Mouse (Mus musculus): Measurements from ENCODE around the gene Cnpy1. TPM values are rescaled to one million over a fixed set of nuclear protein-coding genes. Genes with fewer than 3 reads are reported as not detected.

The Cnpy1 gene
- total and polyA plus RNA-seq, 3 experiments: not detected

GRCm38 (mm10) chr5:28163926-28164325, 81.7 kb downstream of the Cnpy1 start:
- no peak for TF ChIP-seq POLR2A (IDR thresholded peaks at IDR 0.05; ENCODE audit: insufficient read depth, low read depth, low read length)
- no peaks in the 10 kb centered on the region for H3K36me3 ChIP-seq (ENCODE audit: control insufficient read depth, insufficient read depth, low read length)
- H3K27ac ChIP-seq: no peak overlapping the region
- peaks cover 41% of the 10 kb centered on the region for H3K27me3 ChIP-seq (ENCODE audit: control insufficient read depth, insufficient read depth, low read length)
- no peaks in the 10 kb centered on the region; the same call in 1 of the 2 replicates for H3K4me1 ChIP-seq (ENCODE audit: control insufficient read depth, insufficient read depth, low read length)
- no peak overlapping the region for H3K9ac ChIP-seq (ENCODE audit: low read depth, low read length)
- H3K79me2 ChIP-seq (replicated peaks; ENCODE audit: control insufficient read depth, insufficient read depth, low read length): no peaks in the 10 kb centered on the region
- 27% methylated on average over 1 of the region's 1 CpGs for WGBS
- no peak for DNase-seq
- intact Hi-C loops (cut with DNase I): no loop called here
- no peak overlapping the region for H3K4me3 ChIP-seq

GRCm38 (mm10) chr5:28161938-28162402, 83.6 kb downstream of the Cnpy1 start:
- Histone ChIP-seq H3K27ac (no peak overlapping the region), H3K27me3 (ENCODE audit: control insufficient read depth, insufficient read depth, low read length) (peaks cover 38% of the 10 kb centered on the region), H3K9ac (ENCODE audit: low read depth, low read length) (no peak overlapping the region), H3K4me1 (ENCODE audit: control insufficient read depth, insufficient read depth, low read length) (no peaks in the 10 kb centered on the region; the same call in 1 of the 2 replicates), H3K79me2 (replicated peaks; ENCODE audit: control insufficient read depth, insufficient read depth, low read length) (no peaks in the 10 kb centered on the region), H3K36me3 (ENCODE audit: control insufficient read depth, insufficient read depth, low read length) (no peaks in the 10 kb centered on the region), H3K4me3 (no peak overlapping the region)
- intact Hi-C loops (cut with DNase I): no loop called here
- DNase-seq: no peak
- 2% methylated on average over 24 of the region's 24 CpGs for WGBS
- no peak for TF ChIP-seq EP300 (IDR thresholded peaks at IDR 0.05; ENCODE audit: insufficient read depth, low read depth, low read length)
- TF ChIP-seq POLR2A (IDR thresholded peaks at IDR 0.05; ENCODE audit: insufficient read depth, low read depth, low read length): no peak
- no peak for TF ChIP-seq CTCF (IDR thresholded peaks at IDR 0.05)

- H3K36me3 ChIP-seq (ENCODE audit: control insufficient read depth, insufficient read depth, low read length): no peaks in the 10 kb centered on the region
- no peak overlapping the region for H3K9ac ChIP-seq (ENCODE audit: low read depth, low read length)
- whole genome bisulfite sequencing: 5% methylated on average over 20 of the region's 20 CpGs
- intact Hi-C loops (cut with DNase I): no loop called here
- H3K27ac ChIP-seq: no peak overlapping the region
- no peaks in the 10 kb centered on the region for H3K79me2 ChIP-seq (replicated peaks; ENCODE audit: control insufficient read depth, insufficient read depth, low read length)
- TF ChIP-seq POLR2A (IDR thresholded peaks at IDR 0.05; ENCODE audit: insufficient read depth, low read depth, low read length) (no peak), EP300 (IDR thresholded peaks at IDR 0.05; ENCODE audit: insufficient read depth, low read depth, low read length) (no peak), CTCF (IDR thresholded peaks at IDR 0.05) (no peak)
- H3K4me1 ChIP-seq (ENCODE audit: control insufficient read depth, insufficient read depth, low read length): no peaks in the 10 kb centered on the region; the same call in 1 of the 2 replicates
- H3K27me3 ChIP-seq (ENCODE audit: control insufficient read depth, insufficient read depth, low read length): peaks cover 37% of the 10 kb centered on the region
- H3K4me3 ChIP-seq: no peak overlapping the region
- no peak for DNase-seq
These were observed 84.1 kb downstream of the Cnpy1 start for GRCm38 (mm10) chr5:28161383-28161937.

GRCm38 (mm10) chr5:28159891-28160470, 85.6 kb downstream of the Cnpy1 start:
- H3K36me3 ChIP-seq (ENCODE audit: control insufficient read depth, insufficient read depth, low read length): no peaks in the 10 kb centered on the region
- intact Hi-C loops (cut with DNase I): loop anchor here (5.0 kb wide), 1 partner anchor 43 kb away; no protein-coding TSS in a partner anchor
- peaks cover 32% of the 10 kb centered on the region for H3K27me3 ChIP-seq (ENCODE audit: control insufficient read depth, insufficient read depth, low read length)
- H3K4me3 ChIP-seq: no peak overlapping the region
- no peak overlapping the region for H3K9ac ChIP-seq (ENCODE audit: low read depth, low read length)
- no peak overlapping the region for H3K27ac ChIP-seq
- 16% methylated on average over 8 of the region's 8 CpGs for WGBS
- no peaks in the 10 kb centered on the region for H3K79me2 ChIP-seq (replicated peaks; ENCODE audit: control insufficient read depth, insufficient read depth, low read length)
- TF ChIP-seq CTCF (IDR thresholded peaks at IDR 0.05): no peak
- TF ChIP-seq EP300 (IDR thresholded peaks at IDR 0.05; ENCODE audit: insufficient read depth, low read depth, low read length): no peak
- TF ChIP-seq POLR2A (IDR thresholded peaks at IDR 0.05; ENCODE audit: insufficient read depth, low read depth, low read length): no peak
- no peak for DNase-seq
- no peaks in the 10 kb centered on the region for H3K4me1 ChIP-seq (ENCODE audit: control insufficient read depth, insufficient read depth, low read length)

- WGBS: 3% methylated on average over 15 of the region's 15 CpGs
- H3K4me1 ChIP-seq (ENCODE audit: control insufficient read depth, insufficient read depth, low read length): no peaks in the 10 kb centered on the region
- no peak for TF ChIP-seq CTCF (IDR thresholded peaks at IDR 0.05)
- no peak for TF ChIP-seq EP300 (IDR thresholded peaks at IDR 0.05; ENCODE audit: insufficient read depth, low read depth, low read length)
- no peak for TF ChIP-seq POLR2A (IDR thresholded peaks at IDR 0.05; ENCODE audit: insufficient read depth, low read depth, low read length)
These were observed 86.5 kb downstream of the Cnpy1 start for GRCm38 (mm10) chr5:28159072-28159458.

More at GRCm38 (mm10) chr5:28159072-28159458, 86.5 kb downstream of the Cnpy1 start:
- intact Hi-C loops (cut with DNase I): loop anchor here (5.0 kb wide), 1 partner anchor 42 kb away; no protein-coding TSS in a partner anchor
- no peak overlapping the region for H3K9ac ChIP-seq (ENCODE audit: low read depth, low read length)
- no peak overlapping the region for H3K4me3 ChIP-seq
- H3K27ac ChIP-seq: no peak overlapping the region
- H3K36me3 ChIP-seq (ENCODE audit: control insufficient read depth, insufficient read depth, low read length): no peaks in the 10 kb centered on the region
- H3K27me3 ChIP-seq (ENCODE audit: control insufficient read depth, insufficient read depth, low read length): peaks cover 32% of the 10 kb centered on the region
- no peaks in the 10 kb centered on the region for H3K79me2 ChIP-seq (replicated peaks; ENCODE audit: control insufficient read depth, insufficient read depth, low read length)
- no peak for DNase-seq

Data from heart, adult 2 months (tissue).